Mouse (Mus musculus): Measurements from ENCODE around the gene Gm10300. TPM values are rescaled to one million over a fixed set of nuclear protein-coding genes. Genes with fewer than 3 reads are reported as not detected.

Gene Gm10300
- polyA plus RNA-seq, 1 experiment from 2014 or later = 0.18 TPM

DNA sequence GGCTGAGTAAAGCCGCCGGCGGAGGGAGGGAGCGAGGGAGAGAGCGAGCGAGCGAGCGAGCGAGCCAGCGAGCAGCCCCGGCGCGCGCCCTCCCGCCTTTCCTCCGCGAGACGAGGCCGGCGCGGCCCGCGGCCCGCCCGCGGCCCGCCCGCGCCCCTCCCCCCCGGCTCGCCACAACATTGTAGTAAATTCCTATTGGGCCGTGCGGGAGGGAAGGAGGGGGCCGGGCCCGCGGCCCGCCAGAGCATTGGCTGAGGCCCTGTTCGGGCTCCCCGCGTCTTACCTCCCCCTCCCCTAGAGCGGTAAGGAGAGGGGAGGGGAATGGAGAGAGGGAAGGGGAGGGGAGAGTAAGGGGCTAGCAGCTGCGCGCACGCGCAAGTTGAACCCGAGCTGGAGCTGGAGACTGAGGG, 25.5 kb upstream of the Gm10300 start:
- H3K4me3 ChIP-seq (ENCODE audit: low read depth, low read length) = peak overlapping the region; percentile 75
- peaks cover 20% of the 10 kb centered on the region for H3K4me1 ChIP-seq (ENCODE audit: insufficient read depth)
- peak overlapping the region; percentile 100 for H3K4me2 ChIP-seq (ENCODE audit: low read depth, low read length)
- TF ChIP-seq EP300 (IDR thresholded peaks at IDR 0.05; ENCODE audit: low read depth) (no peak), CTCF (IDR thresholded peaks at IDR 0.05; ENCODE audit: low read depth) (no peak)
- peak overlapping the region; percentile 58 for H3K27ac ChIP-seq (ENCODE audit: low read depth)
- WGBS (ENCODE audit: insufficient replicate concordance) = under 1% methylated on average over 29 of the region's 46 CpGs
- H3K9me3 ChIP-seq (ENCODE audit: low read length) = no peaks in the 10 kb centered on the region
- peaks cover 15% of the 10 kb centered on the region; the same call in 1 of the 2 replicates for H3K36me3 ChIP-seq (replicated peaks; ENCODE audit: insufficient read depth, low read length)
- H3K9ac ChIP-seq (replicated peaks) = peak overlapping the region; percentile 84
- peak; percentile 95 for ATAC-seq
- DNase-seq = peak; percentile 89
- H3K27me3 ChIP-seq (ENCODE audit: insufficient read depth, low read length) = no peaks in the 10 kb centered on the region

DNA sequence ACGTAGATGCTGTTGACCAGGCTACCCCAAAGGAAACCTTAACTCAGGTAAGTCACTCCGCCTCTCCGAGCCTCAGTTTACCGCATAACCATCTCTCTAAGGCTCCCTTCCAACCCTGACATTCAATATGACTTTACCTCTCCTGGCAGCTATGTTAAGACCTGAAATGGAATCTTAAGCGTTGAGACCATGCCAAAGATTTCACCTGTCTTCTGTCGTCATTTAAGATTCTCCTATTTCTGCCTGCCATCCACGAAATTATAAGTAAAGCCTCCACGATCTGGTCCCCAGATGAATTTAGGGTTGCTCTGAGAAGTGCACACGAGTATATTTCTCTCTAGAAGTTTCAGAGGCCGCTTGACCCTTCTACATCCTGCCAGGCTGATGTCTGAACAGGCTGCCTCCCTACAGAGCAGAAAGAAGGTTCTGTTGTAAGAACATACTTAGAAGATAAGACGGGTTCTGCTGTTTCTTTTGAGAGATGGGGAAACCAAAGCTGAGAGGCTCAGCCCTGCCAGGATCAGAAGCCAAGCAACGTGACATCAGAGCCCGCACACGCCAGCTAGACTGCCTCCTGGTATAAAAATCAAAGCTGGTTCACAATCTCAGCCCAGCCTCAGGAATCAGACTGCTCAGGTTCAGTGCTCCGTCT, 24.8 kb upstream of the Gm10300 start:
- Histone ChIP-seq H3K9me3 (ENCODE audit: low read length) (no peaks in the 10 kb centered on the region), H3K4me3 (ENCODE audit: low read depth, low read length) (peak overlapping the region; percentile 75), H3K4me2 (ENCODE audit: low read depth, low read length) (peak overlapping the region; percentile 100), H3K27ac (ENCODE audit: low read depth) (0 out of 2 replicates have a peak overlapping the region, but pooled peaks have one; percentile 25), H3K9ac (replicated peaks) (peak overlapping the region; percentile 3), H3K4me1 (ENCODE audit: insufficient read depth) (peaks cover 20% of the 10 kb centered on the region), H3K27me3 (ENCODE audit: insufficient read depth, low read length) (no peaks in the 10 kb centered on the region), H3K36me3 (replicated peaks; ENCODE audit: insufficient read depth, low read length) (peaks cover 15% of the 10 kb centered on the region; the same call in 1 of the 2 replicates)
- DNase-seq (no peak), ATAC-seq (no peak)
- TF ChIP-seq EP300 (IDR thresholded peaks at IDR 0.05; ENCODE audit: low read depth) (no peak), CTCF (IDR thresholded peaks at IDR 0.05; ENCODE audit: low read depth) (no peak)
- WGBS (ENCODE audit: insufficient replicate concordance) = 16% methylated on average over 15 of the region's 15 CpGs

DNA sequence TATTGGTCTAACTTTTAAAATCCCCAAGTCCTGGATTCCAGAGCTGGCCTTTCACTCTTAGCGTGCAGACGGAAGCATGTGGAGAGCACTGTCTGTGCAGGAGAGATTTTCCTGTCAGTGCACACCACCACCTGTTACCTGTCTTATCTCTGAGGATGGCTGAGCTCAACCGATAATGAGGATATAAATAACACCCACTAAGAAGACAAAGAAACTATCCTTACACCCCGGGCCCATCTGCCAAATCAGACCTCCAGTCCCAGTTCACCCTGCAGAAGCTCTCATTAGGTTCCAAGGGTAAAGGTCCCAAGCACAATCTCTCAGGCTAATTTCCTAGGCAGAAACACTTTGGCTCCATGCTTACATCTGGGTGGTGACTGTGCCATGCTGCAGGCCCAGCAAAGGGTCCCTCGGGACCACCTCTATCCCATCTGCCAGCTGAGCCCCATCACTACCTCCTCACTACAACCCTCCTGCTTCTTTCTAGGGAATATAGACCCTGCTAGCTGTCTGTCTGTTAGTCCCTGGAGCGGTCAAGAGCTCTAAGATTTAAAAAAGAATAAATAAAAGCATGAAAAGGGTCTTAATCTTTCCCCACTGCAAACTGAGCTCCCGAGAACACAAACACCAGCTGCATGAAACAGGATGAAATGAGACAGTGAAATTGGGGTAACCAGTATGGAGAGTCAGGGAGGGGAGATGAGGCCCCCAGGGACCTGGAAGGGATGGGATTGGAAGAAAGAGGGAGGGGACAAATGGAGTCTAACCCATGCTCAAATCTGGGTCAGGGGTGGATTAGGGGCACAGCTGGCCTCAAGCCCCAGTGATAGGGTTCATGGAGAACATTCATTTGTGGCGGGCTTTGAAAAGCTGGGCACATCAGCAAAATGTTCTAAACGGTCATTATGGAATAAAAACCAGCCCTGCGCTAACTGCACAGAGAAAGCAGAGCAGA, 22.9 kb upstream of the Gm10300 start:
- WGBS (ENCODE audit: insufficient replicate concordance) = 75% methylated on average over 10 of the region's 10 CpGs
- no peaks in the 10 kb centered on the region for H3K9me3 ChIP-seq (ENCODE audit: low read length)
- no peak overlapping the region for H3K4me2 ChIP-seq (ENCODE audit: low read depth, low read length)
- TF ChIP-seq EP300 (IDR thresholded peaks at IDR 0.05; ENCODE audit: low read depth) = no peak
- TF ChIP-seq CTCF (IDR thresholded peaks at IDR 0.05; ENCODE audit: low read depth) = no peak
- H3K27ac ChIP-seq (ENCODE audit: low read depth) = no peak overlapping the region
- H3K36me3 ChIP-seq (replicated peaks; ENCODE audit: insufficient read depth, low read length) = peaks cover 17% of the 10 kb centered on the region; the same call in 1 of the 2 replicates
- H3K9ac ChIP-seq (replicated peaks) = no peak overlapping the region
- no peaks in the 10 kb centered on the region for H3K27me3 ChIP-seq (ENCODE audit: insufficient read depth, low read length)
- H3K4me3 ChIP-seq (ENCODE audit: low read depth, low read length) = no peak overlapping the region
- peaks cover 23% of the 10 kb centered on the region for H3K4me1 ChIP-seq (ENCODE audit: insufficient read depth)
- DNase-seq (no peak), ATAC-seq (no peak)

DNA sequence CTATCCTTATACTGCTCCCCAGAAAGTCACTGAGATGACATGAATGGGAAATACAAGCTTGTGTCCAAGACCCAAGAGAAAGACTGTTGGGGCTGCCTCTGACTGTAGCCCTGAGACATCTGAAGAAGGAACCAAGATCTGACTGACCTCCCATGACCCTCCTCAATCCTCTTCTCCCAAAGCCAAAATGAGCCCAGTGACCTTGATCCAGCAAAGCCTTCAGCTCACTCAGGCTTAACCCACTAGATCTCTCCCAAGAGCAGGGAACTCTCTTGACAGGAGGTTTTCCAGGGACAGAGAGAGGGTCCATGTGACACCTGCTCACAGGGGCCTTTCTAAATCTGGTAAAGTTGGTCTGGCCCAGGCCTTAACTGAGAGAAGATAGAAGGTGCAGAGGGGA, 17.2 kb upstream of the Gm10300 start:
- Histone ChIP-seq H3K27ac (ENCODE audit: low read depth) (peak overlapping the region; percentile 58; the same call in 1 of the 2 replicates), H3K4me2 (ENCODE audit: low read depth, low read length) (0 out of 2 replicates have a peak overlapping the region, but pooled peaks have one; percentile 20), H3K27me3 (ENCODE audit: insufficient read depth, low read length) (no peaks in the 10 kb centered on the region), H3K36me3 (replicated peaks; ENCODE audit: insufficient read depth, low read length) (peaks cover 43% of the 10 kb centered on the region), H3K4me3 (ENCODE audit: low read depth, low read length) (no peak overlapping the region), H3K9ac (replicated peaks) (0 out of 2 replicates have a peak overlapping the region, but pooled peaks have one; percentile 22), H3K9me3 (ENCODE audit: low read length) (no peaks in the 10 kb centered on the region), H3K4me1 (ENCODE audit: insufficient read depth) (peaks cover 52% of the 10 kb centered on the region)
- no peak for DNase-seq
- ATAC-seq = no peak
- TF ChIP-seq EP300 (IDR thresholded peaks at IDR 0.05; ENCODE audit: low read depth) (no peak), CTCF (IDR thresholded peaks at IDR 0.05; ENCODE audit: low read depth) (no peak)

DNA sequence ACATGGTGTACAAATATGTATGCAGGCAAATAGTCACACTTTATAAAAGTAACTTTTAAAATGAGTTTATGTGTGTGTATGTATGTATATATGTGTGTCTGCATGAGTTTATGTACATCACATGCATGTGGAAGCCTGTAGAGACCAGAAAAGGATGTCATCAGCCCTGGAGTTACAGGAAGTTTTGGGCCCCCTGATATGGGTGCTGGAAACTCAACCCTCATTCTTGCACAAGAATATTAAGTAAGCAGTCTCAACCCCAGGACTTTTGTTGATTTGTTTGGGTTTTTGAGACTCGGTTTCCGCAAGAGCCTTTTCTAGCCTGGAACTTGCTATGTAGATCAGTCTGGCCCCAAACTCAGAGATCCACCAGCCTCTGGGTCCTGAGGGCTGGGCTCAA, 15.0 kb upstream of the Gm10300 start:
- H3K27me3 ChIP-seq (ENCODE audit: insufficient read depth, low read length) = no peaks in the 10 kb centered on the region
- peaks cover 45% of the 10 kb centered on the region for H3K36me3 ChIP-seq (replicated peaks; ENCODE audit: insufficient read depth, low read length)
- peaks cover 70% of the 10 kb centered on the region for H3K4me1 ChIP-seq (ENCODE audit: insufficient read depth)
- no peak overlapping the region for H3K4me3 ChIP-seq (ENCODE audit: low read depth, low read length)
- 81% methylated on average over 2 of the region's 2 CpGs for WGBS (ENCODE audit: insufficient replicate concordance)
- 0 out of 2 replicates have a peak overlapping the region, but pooled peaks have one; percentile 41 for H3K9ac ChIP-seq (replicated peaks)
- no peak for TF ChIP-seq CTCF (IDR thresholded peaks at IDR 0.05; ENCODE audit: low read depth)
- TF ChIP-seq EP300 (IDR thresholded peaks at IDR 0.05; ENCODE audit: low read depth) = no peak
- peak overlapping the region; percentile 62 for H3K4me2 ChIP-seq (ENCODE audit: low read depth, low read length)
- H3K27ac ChIP-seq (ENCODE audit: low read depth) = peak overlapping the region; percentile 97
- no peaks in the 10 kb centered on the region for H3K9me3 ChIP-seq (ENCODE audit: low read length)
- DNase-seq = no peak
- no peak for ATAC-seq
